Mouse (Mus musculus) frontal cortex, postnatal 25 days (tissue): ENCODE results near the gene Tnfsf18.

ENCODE experiments used
- DNase-seq, 2 experiments: peaks; one replicate each; pipeline ENCODE4 v3.0.0; 2022; ENCODE audit warnings: low spot score in 2 of 2

Tnfsf18 gene

GRCm38 (mm10) chr1:161494343-161494742 lies at the start of gene Tnfsf18:
TSS of gene Tnfsf18 (plus strand) at chr1:161494655.
- no peak for DNase-seq

DNA sequence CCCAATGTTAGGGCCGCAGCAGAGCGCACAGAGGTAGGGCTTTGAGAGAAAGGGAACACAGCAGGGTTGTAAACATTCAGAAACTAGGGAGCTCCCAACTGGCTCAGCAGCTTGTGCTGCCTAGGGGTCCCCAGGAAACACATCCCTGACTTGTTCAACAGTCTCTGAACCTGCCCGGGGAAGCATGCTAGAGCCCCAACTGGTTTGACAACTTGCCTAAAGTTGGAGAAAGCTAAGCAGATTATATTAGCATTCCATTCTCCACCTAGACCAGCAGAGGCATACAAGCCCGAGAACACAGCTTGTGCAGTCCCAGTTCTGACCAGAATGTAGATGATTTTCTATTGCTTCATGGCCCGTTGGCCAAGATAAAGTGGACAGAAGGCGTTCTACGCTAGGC lies 49.6 kb upstream of the Tnfsf18 start:
- no peak for DNase-seq

DNA sequence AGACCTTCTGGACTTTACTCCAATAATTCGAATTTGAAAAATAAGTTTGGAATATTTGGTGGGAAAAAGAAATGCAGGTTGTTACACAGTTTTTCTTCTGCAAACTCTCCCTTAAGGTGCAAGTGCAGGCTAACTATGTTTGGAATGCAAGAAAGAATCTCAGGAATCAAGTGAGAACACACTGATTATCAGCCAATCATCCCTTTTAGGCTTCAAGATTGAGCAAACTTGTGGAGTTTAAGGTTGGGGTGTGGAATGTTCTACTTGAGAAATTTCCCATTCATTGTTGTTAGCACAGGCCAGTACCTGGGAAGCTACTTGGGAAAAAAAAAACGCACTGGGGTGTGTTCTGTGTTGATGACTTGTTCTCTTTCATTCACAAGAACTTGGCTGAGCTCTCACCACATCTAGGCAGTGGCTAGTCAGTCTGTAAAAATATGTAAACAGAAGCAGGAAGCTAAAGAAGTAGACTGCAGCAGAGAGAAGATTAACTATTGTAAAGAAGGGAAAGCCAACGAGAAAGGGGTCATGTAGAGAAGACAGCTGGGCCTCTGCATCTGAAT lies 42.7 kb upstream of the Tnfsf18 start:
- DNase-seq, result no peak

GRCm38 (mm10) chr1:161452250-161452649 lies 42.2 kb upstream of the Tnfsf18 start:
- DNase-seq, result no peak

DNA sequence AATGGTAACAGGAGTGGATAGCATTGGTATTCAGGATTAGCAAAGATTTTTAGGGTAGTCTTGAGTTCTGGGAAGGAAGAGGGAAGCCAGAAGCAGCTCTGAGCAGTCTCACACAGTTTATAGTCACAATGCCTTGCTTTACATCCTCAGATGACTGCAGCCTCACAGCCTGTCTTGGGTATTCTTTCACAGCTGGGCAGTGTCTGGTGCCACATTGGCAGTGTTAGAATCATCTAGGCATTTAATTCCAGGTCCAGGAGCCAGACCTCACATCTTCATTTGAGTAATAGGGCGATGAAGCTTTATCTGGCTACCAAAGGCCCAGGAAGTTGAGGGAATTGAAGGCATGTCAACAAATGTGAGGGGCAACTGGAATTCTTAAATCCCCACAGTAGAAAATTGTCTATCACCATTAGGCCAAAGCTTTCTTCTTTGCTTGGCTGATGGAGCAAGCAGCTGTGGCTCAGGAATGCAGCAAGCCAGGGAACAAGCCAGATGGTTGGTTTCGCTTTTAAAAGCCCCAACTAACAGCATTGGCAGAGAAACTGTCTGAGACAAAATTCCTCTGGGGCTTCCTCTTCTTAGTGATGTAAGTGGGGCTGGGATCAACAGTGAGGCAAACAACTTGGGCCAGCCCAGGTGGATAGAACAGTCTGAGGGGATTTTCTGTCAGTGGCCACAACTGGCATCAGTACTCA lies 30.9 kb upstream of the Tnfsf18 start:
- no peak for DNase-seq

- no peak for DNase-seq
Observed at GRCm38 (mm10) chr1:161477221-161477620, 17.2 kb upstream of the Tnfsf18 start.

DNA sequence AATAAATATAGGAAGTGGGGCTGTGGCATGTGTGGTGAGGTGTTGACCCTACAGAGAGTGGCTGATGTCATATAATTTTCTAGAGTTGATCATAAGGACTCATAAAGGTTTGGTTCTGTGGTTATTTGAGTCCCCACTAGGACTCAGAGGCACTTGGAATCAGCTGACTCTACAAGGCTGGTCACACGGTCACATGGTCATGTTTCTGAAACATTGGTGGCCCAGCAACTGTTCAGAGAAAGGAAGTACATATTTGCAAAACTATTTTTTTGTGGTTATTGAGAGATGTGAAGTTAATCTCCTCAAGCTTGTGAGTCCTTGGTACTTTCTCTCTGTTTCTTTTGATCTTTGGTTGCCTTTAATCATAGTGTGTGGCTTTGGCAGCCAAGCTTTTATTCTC lies 14.6 kb upstream of the Tnfsf18 start:
- DNase-seq, result no peak

- no peak for DNase-seq
Observed at GRCm38 (mm10) chr1:161482211-161482610, 12.2 kb upstream of the Tnfsf18 start.

GRCm38 (mm10) chr1:161487069-161487468 lies 7.4 kb upstream of the Tnfsf18 start:
- DNase-seq, result no peak

DNA sequence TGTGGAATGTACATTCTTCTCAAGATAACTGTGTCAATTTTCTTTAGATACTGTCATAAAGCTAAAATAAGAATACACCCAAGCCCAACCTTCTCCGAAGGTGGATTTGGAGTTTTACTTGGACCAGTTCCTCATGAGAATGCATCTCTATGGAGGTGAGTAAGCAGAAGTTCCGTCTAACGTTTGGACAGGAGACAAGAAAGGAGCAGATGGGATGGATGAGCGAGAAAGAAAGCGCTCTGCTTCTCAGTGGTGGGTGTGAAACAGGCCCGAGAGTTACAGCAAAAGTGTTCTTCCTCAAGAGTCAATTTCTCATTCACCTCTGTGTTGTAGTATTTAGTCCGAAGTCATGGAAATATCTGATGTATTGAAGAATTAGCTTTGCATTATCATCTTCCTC lies 2.7 kb upstream of the Tnfsf18 start:
- DNase-seq, result no peak

- DNase-seq, result no peak
Observed at GRCm38 (mm10) chr1:161496866-161497645, 2.6 kb downstream of the Tnfsf18 start.

GRCm38 (mm10) chr1:161500114-161500810 lies 5.8 kb downstream of the Tnfsf18 start:
- no peak for DNase-seq

- DNase-seq, result no peak
Observed at GRCm38 (mm10) chr1:161500811-161501146, 6.3 kb downstream of the Tnfsf18 start.

DNA sequence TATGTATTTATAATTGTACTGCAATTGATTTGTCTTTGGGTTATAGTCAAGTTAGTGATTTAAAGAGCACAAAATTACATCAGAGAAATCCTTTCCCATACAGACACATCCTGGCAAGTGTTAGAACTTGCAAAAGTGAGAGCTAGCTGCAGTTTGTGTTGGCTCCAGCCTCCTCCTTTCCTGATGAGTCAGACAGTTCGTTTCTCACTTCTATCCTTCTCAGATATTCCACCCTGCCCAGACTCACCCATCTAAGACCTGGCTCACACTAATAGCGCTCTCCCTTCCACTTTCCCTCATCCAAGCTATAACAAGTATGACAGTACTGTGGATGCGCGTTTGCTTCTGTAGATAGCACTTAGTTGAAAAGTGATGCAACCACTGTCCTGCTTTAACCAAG lies 11.9 kb downstream of the Tnfsf18 start:
- DNase-seq, result no peak

- DNase-seq, result no peak
Observed at GRCm38 (mm10) chr1:161507623-161508047, 13.2 kb downstream of the Tnfsf18 start.

GRCm38 (mm10) chr1:161517355-161517754 lies 22.9 kb downstream of the Tnfsf18 start:
- no peak for DNase-seq

DNA sequence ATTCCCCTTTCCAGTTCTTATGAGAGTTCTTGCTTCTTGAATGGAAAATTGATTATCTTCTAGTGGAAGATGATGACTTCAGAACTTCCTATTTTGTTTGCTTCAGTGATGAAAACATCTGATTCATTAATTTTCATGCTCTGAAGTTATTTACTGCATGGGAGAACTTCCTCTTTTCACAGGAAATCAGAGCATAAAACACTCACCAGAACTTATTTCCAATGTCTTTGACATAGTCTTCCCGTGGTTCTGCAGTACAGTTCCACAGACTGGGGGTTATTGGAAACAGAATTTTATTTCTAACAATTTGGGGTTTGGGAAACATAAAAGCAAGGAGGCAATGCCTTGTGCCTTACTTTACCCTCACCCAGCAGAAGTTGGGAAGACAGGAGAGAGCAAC lies 25.8 kb downstream of the Tnfsf18 start:
- no peak for DNase-seq

GRCm38 (mm10) chr1:161528173-161528572 lies 33.7 kb downstream of the Tnfsf18 start:
- no peak for DNase-seq

GRCm38 (mm10) chr1:161550596-161551095 lies 56.2 kb downstream of the Tnfsf18 start:
- no peak for DNase-seq

DNA sequence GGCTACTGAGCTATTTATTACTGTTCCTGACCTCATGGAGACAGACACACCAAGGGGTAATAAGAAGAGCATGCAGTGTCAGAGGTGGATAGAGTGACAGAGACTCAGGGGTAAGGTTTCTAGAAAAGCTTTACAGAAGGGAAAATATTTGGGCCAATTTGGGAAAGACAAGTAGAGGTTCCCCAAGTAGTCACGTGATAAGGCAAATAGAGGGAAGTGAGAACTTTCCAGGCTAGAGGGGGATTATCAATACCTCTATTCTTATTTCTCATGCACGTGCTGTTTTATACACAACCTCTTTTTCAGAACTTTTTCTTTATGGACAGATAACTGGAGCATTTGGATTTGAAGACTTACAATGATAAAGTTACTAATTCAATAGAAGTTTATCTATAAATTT lies 57.6 kb downstream of the Tnfsf18 start:
- no peak for DNase-seq
